Mouse (Mus musculus): Measurements from ENCODE around the gene Rasgef1b.

Rasgef1b gene

DNA sequence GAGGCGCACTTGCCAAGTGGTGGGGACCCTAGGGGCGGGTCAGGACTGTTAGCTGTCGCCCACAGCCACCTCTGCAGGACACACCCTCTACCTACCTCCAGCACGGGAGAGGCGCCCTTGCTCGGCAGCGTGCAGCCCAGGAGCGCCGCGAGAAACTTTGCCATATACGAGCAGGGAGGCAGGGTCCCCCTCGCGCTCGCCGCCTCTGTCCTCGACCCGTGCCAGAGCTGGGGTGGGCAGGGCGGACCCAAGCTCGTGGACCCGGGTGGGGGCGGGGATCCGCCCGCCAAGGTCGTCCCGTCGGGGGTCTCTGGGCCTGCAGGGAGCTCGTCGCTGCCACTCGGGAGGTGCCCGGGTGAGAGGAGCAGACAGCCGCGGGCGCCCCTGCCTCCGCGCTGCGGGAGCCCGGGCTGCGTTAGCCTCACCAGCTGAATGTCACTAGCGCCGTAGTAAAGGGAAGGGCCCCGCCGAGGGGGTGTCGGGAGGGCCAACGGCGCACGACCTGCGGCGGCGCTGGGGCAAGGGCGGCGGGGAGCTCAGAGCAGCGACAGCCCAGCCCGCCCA lies at the start of gene Rasgef1b:
Gene Rasgef1b, minus strand, starts transcription at position 417 of the 564 bp plus-strand sequence.
- peak; percentile 75 for DNase-seq

DNA sequence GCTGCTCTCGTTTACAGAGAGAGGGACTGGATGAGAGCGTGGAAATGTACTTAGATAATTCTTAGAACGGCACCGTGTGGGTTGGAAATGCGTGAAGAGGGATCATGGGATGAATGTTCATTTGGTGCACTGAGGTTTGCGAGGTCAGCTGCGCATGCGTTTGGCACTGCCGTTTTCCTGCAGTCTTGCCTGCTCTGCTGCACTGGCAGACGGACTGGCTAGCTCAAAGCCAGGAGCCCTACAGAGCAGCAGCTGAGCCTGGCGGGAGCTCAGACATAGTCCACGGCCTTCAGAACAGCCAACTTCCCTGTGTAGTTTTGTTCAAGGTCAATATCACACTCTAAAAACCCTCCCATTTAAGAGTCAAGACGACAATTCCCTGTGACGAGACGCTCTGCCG lies 46.5 kb upstream of the Rasgef1b start:
- DNase-seq = no peak

DNA sequence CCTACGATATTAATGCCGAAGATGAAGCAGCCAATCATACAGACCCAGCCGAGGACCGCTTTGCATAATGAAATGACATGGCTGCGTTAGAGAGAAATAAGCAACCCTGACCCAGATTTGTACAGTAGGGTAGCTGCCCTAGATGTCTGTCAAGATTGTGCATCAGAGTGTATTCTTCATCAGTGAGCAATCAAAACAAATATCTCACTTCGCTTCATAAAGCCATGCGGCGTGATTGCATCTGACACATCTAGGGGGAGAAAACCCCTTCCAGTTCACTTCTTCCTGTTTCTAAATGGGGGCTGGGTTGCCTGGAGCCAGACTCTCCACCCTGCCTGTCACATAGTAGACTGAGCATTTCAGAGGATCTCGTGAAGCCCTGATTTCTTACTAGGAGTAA lies 44.4 kb upstream of the Rasgef1b start:
- DNase-seq = no peak

DNA sequence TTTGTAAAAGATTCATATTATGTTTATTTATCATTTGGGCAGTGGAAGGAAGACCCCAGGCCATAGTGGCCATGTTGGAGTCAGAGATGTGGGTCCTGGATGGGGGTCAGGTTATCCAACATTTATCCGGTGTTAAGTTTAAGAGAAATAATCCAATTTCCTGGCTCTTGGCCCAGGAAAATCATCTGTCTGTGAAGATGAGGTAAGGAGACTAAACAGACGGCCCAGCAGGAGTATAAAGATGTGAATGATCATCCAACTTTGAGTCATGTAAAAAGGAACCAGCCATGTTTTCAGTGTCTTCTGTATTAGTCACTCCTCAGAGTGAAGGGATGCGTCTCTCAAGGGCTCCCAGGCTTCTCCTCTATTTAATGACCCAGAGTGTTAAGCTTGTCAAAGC lies 35.4 kb upstream of the Rasgef1b start:
- DNase-seq = no peak

DNA sequence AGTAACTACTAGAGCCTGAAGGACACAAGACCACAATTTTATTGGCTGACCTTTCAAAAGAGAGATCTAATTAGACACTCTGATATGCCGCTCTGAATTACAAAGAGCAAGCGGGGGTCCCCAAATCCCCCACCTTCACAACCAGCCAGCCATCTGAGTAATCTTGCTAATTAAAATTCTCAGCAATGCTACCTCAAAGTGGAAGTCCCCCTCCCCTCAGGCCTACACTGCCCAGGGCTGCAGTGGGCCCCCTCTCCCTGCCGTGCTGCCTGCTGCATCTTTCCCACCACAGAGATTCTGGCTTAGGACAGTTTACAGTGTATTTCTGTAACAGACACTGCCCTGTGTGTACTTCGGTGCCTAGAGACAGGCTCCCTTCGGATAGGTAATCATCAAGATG lies 30.0 kb upstream of the Rasgef1b start:
- no peak for DNase-seq

DNA sequence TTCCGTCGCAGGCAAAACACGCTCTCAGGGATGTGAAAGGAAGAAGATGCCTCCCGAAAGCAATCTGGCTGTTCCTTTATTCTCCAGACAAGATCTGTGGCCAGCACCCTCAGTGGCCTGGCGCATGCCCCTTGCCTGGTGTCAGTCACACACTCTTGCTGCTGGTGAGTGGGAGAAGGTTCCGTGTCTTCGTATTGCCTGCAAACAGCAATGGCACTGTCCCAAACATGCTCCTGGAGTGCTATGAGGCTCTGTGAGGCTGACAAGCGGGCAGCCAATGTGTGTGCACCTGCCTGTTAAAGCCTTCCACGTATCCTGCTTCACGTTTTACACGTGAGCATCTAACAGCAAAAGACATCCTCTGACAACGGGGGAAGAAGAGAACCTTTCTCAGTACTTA lies 25.0 kb upstream of the Rasgef1b start:
- DNase-seq = peak; percentile 18

DNA sequence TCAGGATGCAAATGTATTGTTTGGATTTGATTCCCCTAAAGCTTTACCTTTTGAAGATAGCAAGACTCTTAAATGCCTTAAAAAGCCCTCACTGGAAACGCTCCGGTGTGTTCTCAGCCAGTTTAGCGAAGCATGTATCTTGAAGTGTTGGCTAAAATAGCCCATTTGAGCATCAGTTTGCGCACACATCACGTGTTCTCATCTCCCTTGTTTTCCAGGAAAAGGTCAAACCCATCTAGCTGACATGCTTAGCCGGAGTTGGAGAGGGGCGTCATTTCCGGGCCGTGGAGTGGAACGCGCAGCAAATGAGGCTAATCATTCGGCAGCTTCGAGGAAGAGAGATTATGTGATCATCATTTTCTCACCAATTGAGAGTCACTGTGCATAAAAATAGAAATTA lies 24.5 kb upstream of the Rasgef1b start:
- peak; percentile 52 for DNase-seq

DNA sequence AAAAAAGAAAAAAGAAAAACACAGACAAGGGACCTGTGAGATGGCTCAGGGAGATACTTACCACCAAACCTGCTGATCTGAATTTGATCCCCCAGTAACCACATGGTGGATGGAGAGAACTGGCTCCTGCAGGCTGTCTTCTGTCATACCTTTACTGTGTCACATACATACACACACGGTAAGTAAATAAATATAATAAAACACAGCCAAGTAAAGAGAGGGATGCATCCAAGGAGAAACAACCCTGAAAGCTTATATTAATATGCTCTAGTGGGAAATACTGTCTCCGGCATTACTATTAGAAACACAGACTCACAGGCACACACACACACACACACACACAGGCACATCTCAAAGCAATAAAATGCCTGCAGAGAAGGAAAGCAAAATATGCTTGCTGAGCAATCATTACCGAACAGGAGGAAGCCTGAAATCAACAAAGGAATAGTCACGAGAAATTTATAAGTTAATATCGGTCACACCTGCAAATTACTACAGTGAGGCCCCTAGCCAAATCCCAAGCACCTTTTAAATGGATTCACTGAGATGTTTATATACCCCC lies 23.9 kb upstream of the Rasgef1b start:
- no peak for DNase-seq

- no peak for DNase-seq
Observed at GRCm38 (mm10) chr5:99748417-99748816, 19.6 kb upstream of the Rasgef1b start.

DNA sequence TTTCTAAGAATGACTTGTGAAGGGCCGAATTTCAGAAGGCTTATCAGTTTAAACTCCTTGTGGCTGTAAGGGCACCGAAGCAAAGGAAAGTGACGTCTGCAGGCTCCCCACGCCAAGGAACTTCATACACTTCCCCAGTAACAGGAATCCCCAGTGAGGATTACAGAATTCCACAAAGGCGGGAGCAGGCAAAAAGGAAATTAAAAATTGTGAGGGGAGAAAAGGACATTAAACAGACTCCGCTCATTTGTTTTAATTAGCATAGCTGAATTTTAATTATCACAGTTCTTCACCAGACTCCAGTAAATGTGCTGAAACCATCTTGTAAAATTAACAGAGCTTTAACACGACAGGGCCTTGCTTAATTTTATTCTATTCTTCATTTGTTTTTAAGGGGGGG lies 17.2 kb upstream of the Rasgef1b start:
- DNase-seq = no peak

DNA sequence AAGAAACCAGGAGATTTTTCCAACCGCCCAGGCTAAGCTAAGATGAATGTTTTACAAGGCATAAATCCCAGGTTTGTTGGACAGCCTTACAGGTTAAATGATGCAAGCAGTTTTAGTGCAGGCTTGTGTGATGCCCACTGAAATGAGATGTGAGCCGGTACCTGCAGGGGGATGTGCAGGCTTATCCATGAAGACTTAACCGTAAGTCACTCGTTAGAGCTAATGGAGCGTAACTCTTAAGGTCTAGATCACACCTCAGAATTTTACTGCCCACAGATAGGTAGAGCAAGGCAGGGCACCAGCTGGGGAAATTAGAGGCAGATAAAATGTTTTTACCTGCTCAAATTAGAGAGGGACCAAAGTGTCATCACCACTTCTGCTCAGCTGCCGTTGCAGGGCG lies 14.0 kb upstream of the Rasgef1b start:
- no peak for DNase-seq

DNA sequence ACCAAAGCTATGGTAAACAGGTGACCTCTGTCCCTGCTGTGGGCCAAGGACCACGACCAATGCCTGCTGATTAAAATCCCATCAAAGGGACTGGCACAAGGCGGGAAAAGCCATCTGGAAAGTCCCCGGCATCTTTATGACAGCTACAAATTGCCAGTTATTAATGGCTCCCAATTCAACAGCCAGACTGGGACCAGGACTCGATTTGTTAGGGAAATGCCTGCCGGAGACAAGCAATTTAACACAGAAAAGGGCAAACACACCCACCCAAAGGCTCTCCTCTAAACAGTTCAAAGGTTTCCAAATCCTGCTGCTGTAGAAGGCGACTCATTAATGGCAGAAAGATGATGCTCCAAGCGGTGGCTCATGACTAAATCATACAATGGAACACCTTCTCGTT lies 13.2 kb upstream of the Rasgef1b start:
- no peak for DNase-seq

DNA sequence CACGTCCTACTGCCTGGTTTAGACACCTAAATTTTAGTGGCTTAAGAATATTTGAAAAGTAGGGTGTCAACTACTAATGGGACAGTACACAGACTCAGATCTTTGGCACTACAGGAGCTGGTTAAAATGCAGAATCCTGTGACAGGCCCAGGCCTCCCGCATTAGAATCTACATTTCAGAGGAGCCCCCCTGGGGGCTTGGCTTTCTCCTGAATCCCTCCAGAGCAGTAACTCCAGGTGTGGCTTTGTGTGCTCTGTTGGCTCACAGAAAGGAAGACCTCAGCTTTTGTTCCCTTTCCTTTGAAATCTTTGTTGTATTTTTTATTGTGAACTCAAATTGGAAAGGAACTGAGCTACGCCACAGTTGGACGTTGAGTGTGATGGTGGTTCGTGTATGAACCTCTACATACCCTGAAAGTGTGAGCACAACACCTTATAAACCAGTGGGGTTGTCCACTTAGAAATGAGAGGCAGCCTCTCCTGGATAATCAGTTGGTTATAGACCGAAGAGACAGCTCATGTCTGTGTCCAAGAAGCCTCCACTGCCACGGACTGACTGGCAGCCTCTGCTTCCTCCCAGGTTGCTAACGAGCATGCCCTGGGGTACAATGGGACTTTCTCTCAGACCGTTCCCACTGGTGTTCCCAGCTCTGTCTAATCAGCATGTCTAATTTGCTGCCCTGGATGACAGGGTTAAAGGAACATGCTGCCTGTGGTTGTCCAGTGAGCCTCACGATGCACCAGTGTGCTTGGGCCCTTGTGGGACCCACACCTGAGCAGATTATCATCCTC lies 9.3 kb upstream of the Rasgef1b start:
- DNase-seq = no peak

GRCm38 (mm10) chr5:99729931-99730330 lies 1.1 kb upstream of the Rasgef1b start:
- no peak for DNase-seq

DNA sequence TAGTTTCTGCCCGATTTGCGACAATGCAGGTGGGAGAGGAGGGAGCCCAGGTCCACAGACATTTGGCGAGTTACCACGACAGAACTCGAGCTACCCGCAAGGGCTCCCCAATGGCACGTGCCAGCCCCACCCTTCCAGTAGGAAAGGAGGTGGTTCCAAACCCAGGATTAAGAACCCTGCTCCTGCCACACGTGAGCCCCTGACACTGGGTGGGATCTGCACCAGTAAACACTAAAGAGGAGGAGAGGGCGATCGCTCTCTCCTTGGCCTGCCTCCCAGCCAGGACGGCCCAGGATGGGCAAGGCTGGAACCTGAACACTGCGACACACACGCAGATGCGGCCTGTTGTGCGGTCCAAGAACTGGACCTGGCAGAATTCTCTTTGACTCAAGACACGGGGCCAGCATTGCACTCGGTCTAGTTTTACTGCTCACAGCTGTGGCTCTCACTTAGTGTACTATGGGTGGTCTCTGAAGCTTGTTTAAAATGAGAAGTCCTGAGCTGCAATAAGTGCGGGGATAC lies 557 bp upstream of the Rasgef1b start:
- DNase-seq = peak; percentile 40

DNA sequence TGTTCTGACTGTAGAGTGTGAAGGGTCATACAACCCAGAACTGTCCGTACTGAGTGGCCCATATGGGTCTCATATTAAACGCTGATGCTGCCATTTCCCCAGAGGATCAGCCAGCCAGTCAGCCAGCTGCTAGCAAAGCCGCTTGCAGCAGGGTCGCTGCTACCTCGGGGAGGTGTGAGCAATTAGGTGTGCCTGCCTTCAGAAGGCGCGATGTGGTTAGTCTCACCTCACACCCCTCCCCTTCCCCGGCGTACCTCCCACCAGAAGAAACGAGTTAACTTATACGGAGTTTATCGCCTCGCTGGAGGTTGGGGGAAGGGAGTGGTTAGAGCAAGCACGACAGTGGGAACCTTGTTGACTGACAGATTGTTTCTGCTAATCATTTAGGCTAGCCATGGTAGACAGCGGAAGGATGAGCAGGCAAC lies 826 bp downstream of the Rasgef1b start:
- DNase-seq = peak; percentile 32

- no peak for DNase-seq
Observed at GRCm38 (mm10) chr5:99723941-99724340, 4.9 kb downstream of the Rasgef1b start.

GRCm38 (mm10) chr5:99722310-99722709 lies 6.6 kb downstream of the Rasgef1b start:
- DNase-seq = no peak

DNA sequence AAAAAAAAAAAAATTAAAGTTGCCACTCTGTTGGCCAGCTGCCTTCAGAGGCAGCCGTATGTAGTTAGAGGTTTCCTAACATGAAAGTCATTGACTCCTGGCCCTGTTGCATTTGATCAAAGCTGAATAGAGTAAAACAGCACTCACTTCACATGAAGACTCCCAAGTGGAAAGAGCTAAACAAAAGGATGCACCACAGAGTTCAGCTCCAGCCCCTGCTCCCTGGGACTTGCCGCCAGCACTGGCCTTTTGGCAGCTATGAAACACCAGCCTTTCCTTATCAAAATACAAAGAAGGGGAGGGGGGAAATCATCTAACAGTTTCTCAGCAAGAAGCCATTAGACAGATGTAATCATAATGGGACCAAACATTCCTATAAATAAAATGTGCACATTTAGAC lies 8.3 kb downstream of the Rasgef1b start:
- no peak for DNase-seq

DNA sequence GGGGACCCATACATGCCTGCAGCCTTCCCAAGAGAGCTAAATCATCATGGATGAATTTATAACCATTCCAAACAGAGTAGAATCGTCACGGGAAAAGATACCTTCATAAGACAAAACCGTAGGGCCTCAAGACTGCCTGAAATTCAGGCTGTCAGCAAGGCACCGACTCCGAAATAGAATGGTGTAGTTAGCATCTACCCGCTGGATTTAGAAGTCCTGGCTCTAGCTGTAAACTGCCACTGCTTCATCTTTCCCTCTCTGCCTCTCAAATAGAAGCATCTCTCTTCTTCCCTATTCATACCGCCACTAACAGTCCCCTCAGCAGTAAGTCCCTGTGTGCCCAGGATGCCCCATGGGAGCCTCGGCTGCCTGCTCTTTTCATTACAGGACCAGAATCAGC lies 10.9 kb downstream of the Rasgef1b start:
- DNase-seq = no peak

DNA sequence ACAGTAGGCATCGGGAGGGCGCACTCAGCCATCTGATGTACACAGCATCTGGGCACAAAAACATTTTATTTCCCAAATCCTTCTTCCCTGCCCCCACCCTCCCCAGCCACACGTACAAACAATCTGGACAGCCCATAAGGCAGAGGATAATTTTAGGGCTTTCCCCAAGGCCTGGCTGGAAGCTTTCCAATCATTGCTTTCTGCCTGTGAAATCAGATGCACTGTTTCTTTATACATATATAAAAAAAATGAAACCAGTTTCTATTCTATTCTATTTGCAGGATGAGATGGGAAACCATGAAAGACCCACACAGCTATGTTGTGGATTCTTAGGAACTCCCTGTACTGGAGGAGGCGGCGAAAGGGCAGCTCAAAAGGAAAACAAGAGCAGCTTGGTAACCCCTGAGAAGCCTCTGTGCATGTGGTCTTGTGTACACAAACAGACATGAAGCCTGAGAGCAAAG lies 13.6 kb downstream of the Rasgef1b start:
- peak; percentile 66 for DNase-seq

GRCm38 (mm10) chr5:99711947-99712346 lies 16.9 kb downstream of the Rasgef1b start:
- DNase-seq = no peak

GRCm38 (mm10) chr5:99708706-99709105 lies 20.2 kb downstream of the Rasgef1b start:
- peak; percentile 41 for DNase-seq

DNA sequence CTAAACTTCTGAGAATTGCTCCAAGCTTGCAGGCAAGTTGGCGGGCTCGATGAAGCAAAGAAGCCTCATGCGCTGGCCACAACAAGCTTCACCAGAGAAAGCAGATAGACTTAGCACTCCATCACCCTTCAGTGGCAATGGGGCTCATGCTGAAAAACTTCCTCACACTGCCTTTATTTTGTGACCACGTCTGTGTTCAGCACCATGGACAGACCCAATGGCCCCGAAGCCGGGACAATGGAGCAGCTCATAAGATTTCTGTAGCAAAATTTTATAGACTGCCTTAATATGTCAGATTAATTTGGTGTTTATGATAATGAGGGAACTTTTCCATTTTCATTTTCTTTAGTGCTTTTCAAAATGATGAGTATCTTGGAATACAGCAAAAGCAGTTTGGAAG lies 21.6 kb downstream of the Rasgef1b start:
- no peak for DNase-seq
